Mouse (Mus musculus) lung, adult 2 months (tissue): Measurements from ENCODE around the gene Pcdh15.

ENCODE experiments used
- CTCF ChIP-seq: fragments of 200-500 bp; IDR thresholded peaks from 2 replicates; pipeline ENCODE4 v1.5.1; 2011; ENCODE audit warnings: mild to moderate bottlenecking, low read length, control low read depth; ENCODE audit not compliant: insufficient read depth
- POLR2A ChIP-seq: fragments of 200-500 bp; IDR thresholded peaks from 2 replicates; pipeline ENCODE4 v1.6.1; 2011; ENCODE audit warnings: low read depth, mild to moderate bottlenecking, control low read depth, low read length, borderline replicate concordance; ENCODE audit errors: extremely low read depth

DNA sequence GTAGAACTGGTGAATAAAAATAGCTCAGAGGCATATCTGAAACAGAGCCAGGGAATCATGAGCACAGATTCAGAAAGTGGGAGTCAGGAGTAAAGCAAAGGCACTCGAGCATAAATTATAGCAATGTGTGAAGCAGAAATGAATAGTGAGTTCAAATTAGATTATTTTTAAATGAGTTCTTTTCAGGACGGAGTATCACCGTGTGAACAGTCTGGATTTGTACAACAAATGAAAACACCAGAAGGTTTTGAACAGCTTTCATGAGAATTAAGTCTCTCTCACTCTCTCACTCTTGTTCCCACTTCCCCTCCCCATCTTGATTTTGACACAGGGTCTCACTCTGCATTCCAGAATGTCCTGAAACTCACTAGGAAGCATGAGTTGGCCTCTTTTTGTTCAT is 1381.6 kb downstream of the Pcdh15 start:
- TF ChIP-seq CTCF (no peak), POLR2A (no peak)
